Mouse (Mus musculus) spleen, adult 2 months (tissue): ENCODE measurements around the gene Lgi2.

ENCODE experiments used
- CTCF ChIP-seq: fragments of 200-500 bp; IDR thresholded peaks from 2 replicates; pipeline ENCODE4 v1.5.1; 2011; ENCODE audit warnings: mild to moderate bottlenecking, inconsistent platforms; ENCODE audit not compliant: insufficient read depth, insufficient read length, insufficient replicate concordance; ENCODE audit errors: extremely low read depth
- POLR2A ChIP-seq: fragments of 200-500 bp; IDR thresholded peaks from 2 replicates; pipeline ENCODE4 v1.6.1; 2011; ENCODE audit warnings: low read depth, low read length, inconsistent platforms

DNA sequence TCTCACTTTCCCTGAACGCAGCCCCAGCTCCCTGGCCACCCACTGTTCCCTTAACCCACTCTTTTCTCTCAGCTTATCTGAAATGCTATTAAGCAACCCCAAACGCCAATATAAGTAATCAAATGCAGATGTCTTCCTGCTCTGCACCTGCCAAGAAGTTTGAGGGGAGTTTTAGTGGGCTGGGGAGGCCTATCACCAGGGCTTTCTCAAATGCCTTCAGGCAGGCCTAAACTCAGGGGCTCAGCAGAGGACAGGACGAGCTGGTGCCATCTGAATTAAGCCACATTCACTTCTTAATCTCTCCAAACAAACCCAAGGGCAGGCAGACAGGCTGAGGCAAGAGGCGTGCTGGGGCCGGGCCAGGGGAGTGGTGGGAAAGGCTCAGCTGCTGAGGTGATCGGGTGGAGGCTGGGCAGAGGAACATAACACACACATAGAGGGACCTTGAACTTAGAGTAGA, 38.4 kb upstream of the Lgi2 start:
- TF ChIP-seq CTCF (no peak), POLR2A (no peak)
